Comparison of ENCODE assay signal across 15 mouse cellular contexts in genomic region chr13:47435631-47436030, GRCm38 (mm10).
A peak's percentile ranks its signal among the peaks of the same experiment; 100 is the strongest.
DNase-seq lines count a peak whose midpoint lies in the region; ATAC-seq lines count a peak whose summit lies in the region.
"Had no signal": no experiment of that assay in that cellular context is flagged by ENCODE, and none has a peak within 500 bp of the region (broad histone marks: within the 10 kb centered on the region; RNA-seq: fewer than 3 reads in every experiment).

No protein-coding gene starts in this region.

- intact Hi-C loops in heart, postnatal 36 days (cut with DNase I): no loop called here
- intact Hi-C loops in heart, postnatal 25 days (cut with DNase I): no loop called here

- peak; percentile 8 to 10 for DNase-seq in heart, postnatal 36 days
- no peak for DNase-seq in heart, postnatal 25 days (ENCODE audit: low spot score)
- DNase-seq in NIH3T3 (ENCODE audit: low read depth): peak; percentile 71
- peak; percentile 57 for DNase-seq in fat pad, adult 2 months (ENCODE audit: extremely low read depth, low read depth, low spot score)
- DNase-seq in gonadal fat pad, adult 2 months (ENCODE audit: low read depth): peak; percentile 45
- DNase-seq in right cerebral cortex, postnatal 36 days (ENCODE audit: low spot score in 2 of 2): no peak
- DNase-seq: cerebellum, adult 9-10 months; kidney, adult 8-10 months; kidney, postnatal 25 days; layer of hippocampus, adult 9-11 months; liver, embryonic 13.5 days had no signal

- no peak for ATAC-seq in megakaryocyte-erythroid progenitor cell, adult 5-6 weeks (replicated peaks; ENCODE audit: low FRiP score, low TSS enrichment, poor library complexity, severe bottlenecking)
- ATAC-seq: CD4-positive, CD25-positive, alpha-beta regulatory T cell, adult 4 months; inflammation-experienced regulatory T-cells, adult 6 months; midbrain, embryonic 13.5 days had no signal

Comparison
In these comparisons a context has a peak if more than half of its experiments do, and no peak if none do; other contexts are left out.
1. DNase-seq: peak in heart, postnatal 36 days (2 of 2), NIH3T3 (single experiment), fat pad, adult 2 months (single experiment) and gonadal fat pad, adult 2 months (single experiment); none in heart, postnatal 25 days (single experiment) and right cerebral cortex, postnatal 36 days (0 of 2).